Mouse (Mus musculus) megakaryocyte, embryonic 14.5 days (primary cell): ENCODE data around the gene Cep128.

Experiments used
- FLI1 ChIP-seq: IDR thresholded peaks from 2 replicates; pipeline ENCODE4 v1.6.1; 2012; ENCODE audit warnings: low read length, inconsistent platforms, mixed read lengths
- GATA1 ChIP-seq: IDR thresholded peaks from 3 replicates; pipeline ENCODE4 v1.6.1; 2012; ENCODE audit warnings: mixed read lengths, low read length, inconsistent platforms, borderline replicate concordance

DNA sequence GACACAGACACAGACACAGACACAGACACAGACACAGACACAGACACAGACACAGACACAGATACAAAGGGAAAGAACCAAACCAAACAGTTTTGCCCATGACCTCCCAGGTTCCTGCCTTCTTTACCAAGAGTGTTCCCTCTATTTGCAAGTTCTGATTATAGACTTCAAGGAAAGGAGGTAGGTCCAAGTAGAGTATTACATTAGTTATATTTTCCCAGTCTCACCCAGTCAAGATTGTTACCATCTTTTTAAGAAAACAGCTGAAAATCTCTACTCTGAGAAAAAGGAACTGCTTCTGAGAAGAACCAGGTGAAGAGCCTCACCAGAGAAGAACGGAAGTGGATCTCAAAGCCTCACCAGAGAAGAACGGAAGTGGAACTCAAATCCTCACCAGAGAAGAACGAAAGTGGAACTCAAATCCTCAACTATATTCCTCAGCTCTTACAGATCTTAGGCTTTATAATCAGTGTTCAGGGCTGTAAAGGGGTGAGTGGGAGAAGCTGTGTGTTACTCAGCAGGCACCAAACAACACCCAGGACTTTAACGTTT, 200.8 kb downstream of the Cep128 start:
- TF ChIP-seq GATA1 = no peak
- no peak for TF ChIP-seq FLI1
